Mouse (Mus musculus) kidney, embryonic 14.5 days (tissue): Measurements from ENCODE around the gene Irf1. TPM values are rescaled to one million over a fixed set of nuclear protein-coding genes. Genes with fewer than 3 reads are reported as not detected.
A peak's percentile ranks its signal among the peaks of the same experiment; 100 is the strongest.

Experiments used
- ATAC-seq: fragments of 200-750 bp; cut with Nextera tagmentation; 2 replicates; pipeline ENCODE4 v1.8.0; 2017; ENCODE audit warnings: moderate number of reproducible peaks, mild to moderate bottlenecking, moderate TSS enrichment, moderate library complexity; ENCODE audit not compliant: low FRiP score, low TSS enrichment
- H3K27ac ChIP-seq: fragments of 300-500 bp; sonication (generic); 2 replicates; pipeline ENCODE4 v1.5.1; 2014; ENCODE audit warnings: low read depth, mild to moderate bottlenecking, low read length, moderate library complexity, mixed read lengths
- H3K27me3 ChIP-seq: fragments of 300-500 bp; sonication (generic); 2 replicates; pipeline ENCODE4 v1.6.1; 2014; ENCODE audit warnings: mild to moderate bottlenecking, low read length; ENCODE audit not compliant: control insufficient read depth, insufficient read depth
- H3K36me3 ChIP-seq: fragments of 300-500 bp; sonication (generic); 2 replicates; pipeline ENCODE4 v1.6.1; 2014; ENCODE audit warnings: low read length, mixed read lengths; ENCODE audit not compliant: control insufficient read depth, insufficient read depth
- H3K4me1 ChIP-seq: fragments of 300-500 bp; sonication (generic); 2 replicates; pipeline ENCODE4 v1.6.1; 2014; ENCODE audit warnings: low read length, mixed read lengths; ENCODE audit not compliant: control insufficient read depth, insufficient read depth
- H3K4me2 ChIP-seq: fragments of 300-500 bp; sonication (generic); replicated peaks from 2 replicates; pipeline ENCODE4 v1.6.1; 2014; ENCODE audit warnings: low read depth, mild to moderate bottlenecking, low read length
- H3K4me3 ChIP-seq: fragments of 300-500 bp; sonication (generic); 2 replicates; pipeline ENCODE4 v1.5.1; 2014; ENCODE audit warnings: mild to moderate bottlenecking, low read length
- H3K9ac ChIP-seq: fragments of 300-500 bp; sonication (generic); 2 replicates; pipeline ENCODE4 v1.6.1; 2014; ENCODE audit warnings: low read depth, mild to moderate bottlenecking, low read length, moderate library complexity
- H3K9me3 ChIP-seq: fragments of 300-500 bp; sonication (generic); 2 replicates; pipeline ENCODE4 v1.6.1; 2016; ENCODE audit warnings: low read length; ENCODE audit not compliant: control insufficient read depth
- WGBS: fragments of 180-500 bp; shearing (Covaris S2); extraction: QIAGEN DNeasy Blood & Tissue Kit; methylation state at CpG from one replicate; pipeline ENCODE4 v1.1.7; 2014; 5-methylcytosine and 5-hydroxymethylcytosine counted together
- polyA plus RNA-seq: library from polyadenylated mRNA; unstranded; fragments of >200 nt; fragmentation: Nextera tagmentation; extraction: Ambion mirVana; gene quantifications from 2 replicates; pipeline ENCODE4 v1.2.1, GENCODE M21; 2014

The Irf1 gene
- polyA plus RNA-seq, 1 experiment from 2014 or later = 13.2 TPM

DNA sequence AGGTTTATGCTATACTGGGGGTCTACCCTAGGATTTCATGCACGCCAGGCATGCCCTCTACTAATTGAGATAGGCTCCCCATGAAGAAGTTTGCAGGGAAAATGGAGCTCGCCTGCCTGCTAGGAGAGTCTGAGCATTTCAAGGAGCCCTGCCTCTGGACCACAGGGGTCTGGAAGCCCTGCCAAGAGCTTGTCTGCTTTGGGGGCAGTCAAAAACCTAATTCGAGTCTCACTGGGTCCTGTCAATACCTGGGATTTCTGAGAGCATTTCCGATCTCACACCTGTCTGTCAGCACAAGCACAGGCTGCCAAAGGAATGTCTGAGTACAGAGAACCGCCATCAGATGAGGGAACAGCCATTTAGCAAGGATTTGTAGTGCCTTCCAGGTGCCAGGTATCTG, 5.2 kb upstream of the Irf1 start:
- no peak overlapping the region for H3K9ac ChIP-seq
- no peak for ATAC-seq
- H3K9me3 ChIP-seq = no peaks in the 10 kb centered on the region
- WGBS = 57% methylated on average over 5 of the region's 5 CpGs
- H3K4me1 ChIP-seq = peaks cover 35% of the 10 kb centered on the region
- no peak overlapping the region for H3K4me2 ChIP-seq
- no peak overlapping the region for H3K4me3 ChIP-seq
- no peaks in the 10 kb centered on the region for H3K36me3 ChIP-seq
- peak overlapping the region; percentile 91; the same call in 1 of the 2 replicates for H3K27ac ChIP-seq
- H3K27me3 ChIP-seq = no peaks in the 10 kb centered on the region

GRCm38 (mm10) chr11:53768422-53769184, 1.2 kb upstream of the Irf1 start:
- Histone ChIP-seq H3K9me3 (no peaks in the 10 kb centered on the region), H3K27ac (no peak overlapping the region), H3K4me1 (peaks cover 16% of the 10 kb centered on the region), H3K36me3 (peaks cover 2% of the 10 kb centered on the region), H3K27me3 (no peaks in the 10 kb centered on the region), H3K4me3 (no peak overlapping the region), H3K9ac (no peak overlapping the region), H3K4me2 (no peak overlapping the region)
- no peak for ATAC-seq
- WGBS = 72% methylated on average over 13 of the region's 13 CpGs

DNA sequence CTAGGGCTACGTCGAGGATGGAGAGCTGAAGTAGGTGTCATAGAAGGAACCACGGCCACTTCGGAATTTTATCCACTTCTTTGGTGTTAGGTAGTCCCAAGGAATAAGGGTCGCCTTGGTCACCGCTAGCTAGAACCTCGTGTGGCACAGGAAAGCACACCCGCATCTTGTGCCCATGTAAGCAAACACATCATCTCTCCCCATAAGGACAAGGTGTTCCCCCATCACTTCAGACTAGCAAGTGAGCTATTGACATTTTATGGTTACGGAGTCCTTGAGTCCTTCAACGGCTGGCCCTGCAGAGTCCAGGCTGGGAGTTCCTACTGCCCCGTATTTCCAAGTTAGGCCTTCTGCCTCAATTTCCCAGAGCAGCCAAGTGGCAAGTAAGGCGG, 633 bp upstream of the Irf1 start:
- no peak overlapping the region for H3K27ac ChIP-seq
- 46% methylated on average over 12 of the region's 12 CpGs for WGBS
- peaks cover 10% of the 10 kb centered on the region; the same call in 1 of the 2 replicates for H3K4me1 ChIP-seq
- H3K9ac ChIP-seq = no peak overlapping the region
- H3K4me2 ChIP-seq = peak overlapping the region; percentile 86
- no peak for ATAC-seq
- peak overlapping the region; percentile 78 for H3K4me3 ChIP-seq
- H3K36me3 ChIP-seq = peaks cover 8% of the 10 kb centered on the region
- no peaks in the 10 kb centered on the region for H3K27me3 ChIP-seq
- H3K9me3 ChIP-seq = no peaks in the 10 kb centered on the region

DNA sequence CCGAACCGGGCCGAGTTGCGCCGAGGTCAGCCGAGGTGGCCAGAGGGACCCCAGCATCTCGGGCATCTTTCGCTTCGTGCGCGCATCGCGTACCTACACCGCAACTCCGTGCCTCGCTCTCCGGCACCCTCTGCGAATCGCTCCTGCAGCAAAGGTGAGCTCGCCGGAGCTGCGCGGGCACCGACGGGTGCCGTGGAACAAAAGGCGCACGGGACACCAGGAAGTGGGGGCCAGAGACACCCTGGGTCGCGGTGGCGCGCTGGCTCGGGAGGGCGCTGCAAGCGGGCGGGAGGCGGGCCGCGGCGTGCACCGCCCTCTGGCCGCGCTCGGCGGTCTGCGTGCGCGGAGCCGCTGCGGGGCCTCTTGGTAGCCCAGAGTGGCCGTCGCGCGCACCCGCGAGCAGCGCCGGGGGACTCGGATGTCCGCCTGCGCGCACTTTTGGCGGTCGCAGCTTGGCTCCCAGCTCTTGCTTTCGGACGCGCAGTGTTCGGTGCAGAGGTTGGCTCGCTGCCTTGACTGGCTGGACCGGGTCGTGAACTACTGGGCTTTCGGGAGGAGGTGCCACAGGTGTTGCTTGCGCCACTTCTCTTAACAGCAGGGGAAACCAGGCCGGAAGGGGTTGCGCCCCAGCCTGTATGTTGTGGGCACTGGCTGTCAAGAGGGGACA, 444 bp downstream of the Irf1 start:
- Histone ChIP-seq H3K9ac (peak overlapping the region; percentile 72), H3K27ac (peak overlapping the region; percentile 12; the same call in 1 of the 2 replicates), H3K27me3 (no peaks in the 10 kb centered on the region), H3K9me3 (no peaks in the 10 kb centered on the region), H3K4me2 (peak overlapping the region; percentile 86), H3K4me3 (peak overlapping the region; percentile 78), H3K36me3 (peaks cover 17% of the 10 kb centered on the region), H3K4me1 (peaks cover 10% of the 10 kb centered on the region; the same call in 1 of the 2 replicates)
- under 1% methylated on average over 74 of the region's 75 CpGs for WGBS
- ATAC-seq = peak; percentile 80

DNA sequence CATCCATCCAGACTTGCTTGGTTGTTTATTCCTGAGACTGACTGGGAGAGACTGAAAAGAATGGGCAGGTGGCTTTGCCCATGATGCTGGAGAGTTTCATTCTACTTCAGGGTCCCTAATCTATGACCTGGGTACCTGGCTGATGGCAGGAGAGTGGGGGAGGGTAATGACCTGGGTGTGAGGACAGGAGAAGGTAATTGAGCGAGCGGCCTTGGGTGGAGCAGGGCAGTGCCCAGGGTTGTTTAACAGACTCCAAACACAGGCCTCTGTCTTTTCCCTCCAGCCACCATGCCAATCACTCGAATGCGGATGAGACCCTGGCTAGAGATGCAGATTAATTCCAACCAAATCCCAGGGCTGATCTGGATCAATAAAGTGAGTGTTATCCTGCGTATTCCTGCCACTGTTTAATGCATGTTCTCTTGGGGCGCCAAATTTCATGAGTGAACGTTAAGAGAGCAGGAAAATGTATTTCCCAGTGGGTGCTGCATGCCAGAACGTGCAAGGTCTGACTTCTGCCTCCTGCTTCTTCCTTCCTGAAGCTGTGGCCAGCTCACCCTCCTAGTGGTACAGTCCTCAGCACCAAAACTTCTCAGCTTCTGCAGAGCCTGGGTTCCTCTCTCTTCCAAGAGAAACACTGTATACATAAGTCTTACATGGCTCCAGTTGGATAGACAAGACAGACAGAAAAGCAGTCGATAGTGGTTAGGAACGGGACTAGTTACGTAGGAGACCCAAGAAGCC, 1.4 kb downstream of the Irf1 start:
- no peak overlapping the region for H3K27ac ChIP-seq
- H3K4me2 ChIP-seq = peak overlapping the region; percentile 86
- H3K36me3 ChIP-seq = peaks cover 24% of the 10 kb centered on the region
- H3K9ac ChIP-seq = no peak overlapping the region
- 90% methylated on average over 11 of the region's 11 CpGs for WGBS
- H3K4me1 ChIP-seq = peaks cover 10% of the 10 kb centered on the region; the same call in 1 of the 2 replicates
- no peak for ATAC-seq
- no peaks in the 10 kb centered on the region for H3K9me3 ChIP-seq
- H3K4me3 ChIP-seq = peak overlapping the region; percentile 78
- no peaks in the 10 kb centered on the region for H3K27me3 ChIP-seq

GRCm38 (mm10) chr11:53772536-53772935, 2.7 kb downstream of the Irf1 start:
- Histone ChIP-seq H3K27me3 (no peaks in the 10 kb centered on the region), H3K4me3 (no peak overlapping the region), H3K4me1 (peaks cover 10% of the 10 kb centered on the region; the same call in 1 of the 2 replicates), H3K9me3 (no peaks in the 10 kb centered on the region), H3K9ac (no peak overlapping the region), H3K36me3 (peaks cover 32% of the 10 kb centered on the region), H3K27ac (no peak overlapping the region), H3K4me2 (no peak overlapping the region)
- ATAC-seq = no peak
- 88% methylated on average over 9 of the region's 9 CpGs for WGBS

DNA sequence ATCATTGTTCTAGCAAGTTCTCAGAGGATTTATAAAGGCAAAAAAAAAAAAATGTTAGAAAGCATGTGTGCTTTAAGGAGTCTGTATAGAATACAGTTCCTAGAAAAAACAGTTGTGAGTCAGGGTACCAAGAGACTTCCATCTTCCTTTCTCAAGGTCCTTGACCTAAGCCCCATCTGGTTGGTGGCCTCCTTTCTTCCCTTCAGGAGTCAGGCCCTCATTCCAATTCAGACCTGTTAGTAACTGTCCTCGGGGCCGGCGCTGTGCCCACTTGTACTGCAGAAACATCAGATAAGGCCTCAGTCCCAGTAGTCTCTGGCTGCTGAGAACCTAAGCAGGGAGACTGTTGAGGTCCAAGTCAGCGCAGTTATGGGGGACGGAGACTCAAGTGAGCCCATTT, 3.3 kb downstream of the Irf1 start, which contains the start of gene Gm17334:
TSS of gene Gm17334 (minus strand) at position 101 of the 400 bp plus-strand sequence.
- ATAC-seq = no peak
- H3K9ac ChIP-seq = no peak within 1 kb of the TSS
- H3K36me3 ChIP-seq = peaks cover 32% of the 10 kb centered on the region
- H3K9me3 ChIP-seq = no peaks in the 10 kb centered on the region
- peaks cover 10% of the 10 kb centered on the region; the same call in 1 of the 2 replicates for H3K4me1 ChIP-seq
- no peak within 1 kb of the TSS for H3K4me2 ChIP-seq
- no peak within 1 kb of the TSS for H3K27ac ChIP-seq
- H3K4me3 ChIP-seq = no peak within 1 kb of the TSS
- H3K27me3 ChIP-seq = no peaks in the 10 kb centered on the region
- 92% methylated on average over 5 of the region's 5 CpGs for WGBS

- ATAC-seq = no peak
- no peak overlapping the region for H3K4me3 ChIP-seq
- H3K4me2 ChIP-seq = no peak overlapping the region
- no peak overlapping the region for H3K27ac ChIP-seq
- peaks cover 10% of the 10 kb centered on the region; the same call in 1 of the 2 replicates for H3K4me1 ChIP-seq
- H3K9me3 ChIP-seq = no peaks in the 10 kb centered on the region
- WGBS = 90% methylated on average over 16 of the region's 16 CpGs
- no peaks in the 10 kb centered on the region for H3K27me3 ChIP-seq
- peaks cover 32% of the 10 kb centered on the region for H3K36me3 ChIP-seq
- no peak overlapping the region for H3K9ac ChIP-seq
Measured at GRCm38 (mm10) chr11:53773641-53774360, 4.0 kb downstream of the Irf1 start.
